Mouse (Mus musculus) telencephalon, adult 2 months (tissue): ENCODE measurements around the gene Pik3ca.

Experiments
- DNase-seq: peaks from one replicate; pipeline ENCODE4 v3.0.0-alpha.2; 2011; ENCODE audit warnings: low read depth, low spot score

Pik3ca gene

DNA sequence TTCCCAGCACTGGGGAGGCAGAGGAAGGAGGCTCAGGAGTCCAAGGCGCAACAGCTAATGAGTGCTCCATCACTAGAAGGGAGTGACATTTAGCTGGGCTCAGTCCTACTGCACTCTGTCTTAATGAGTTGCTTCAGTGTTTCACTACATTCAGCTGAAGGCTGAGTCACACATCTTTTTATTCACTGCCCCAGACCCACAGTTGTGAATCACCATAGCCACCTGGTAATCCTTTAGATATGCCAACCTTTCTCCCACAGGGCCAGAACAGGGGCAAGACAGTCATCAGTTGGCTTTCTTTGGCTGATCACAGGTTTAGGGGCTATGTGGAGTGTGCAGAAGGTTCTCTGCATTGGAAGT is 99.2 kb downstream of the Pik3ca start:
- no peak for DNase-seq

- DNase-seq = no peak
Observed at GRCm38 (mm10) chr3:32500346-32500745, 102.9 kb downstream of the Pik3ca start.

GRCm38 (mm10) chr3:32505841-32506240 is 108.4 kb downstream of the Pik3ca start:
- DNase-seq = no peak

DNA sequence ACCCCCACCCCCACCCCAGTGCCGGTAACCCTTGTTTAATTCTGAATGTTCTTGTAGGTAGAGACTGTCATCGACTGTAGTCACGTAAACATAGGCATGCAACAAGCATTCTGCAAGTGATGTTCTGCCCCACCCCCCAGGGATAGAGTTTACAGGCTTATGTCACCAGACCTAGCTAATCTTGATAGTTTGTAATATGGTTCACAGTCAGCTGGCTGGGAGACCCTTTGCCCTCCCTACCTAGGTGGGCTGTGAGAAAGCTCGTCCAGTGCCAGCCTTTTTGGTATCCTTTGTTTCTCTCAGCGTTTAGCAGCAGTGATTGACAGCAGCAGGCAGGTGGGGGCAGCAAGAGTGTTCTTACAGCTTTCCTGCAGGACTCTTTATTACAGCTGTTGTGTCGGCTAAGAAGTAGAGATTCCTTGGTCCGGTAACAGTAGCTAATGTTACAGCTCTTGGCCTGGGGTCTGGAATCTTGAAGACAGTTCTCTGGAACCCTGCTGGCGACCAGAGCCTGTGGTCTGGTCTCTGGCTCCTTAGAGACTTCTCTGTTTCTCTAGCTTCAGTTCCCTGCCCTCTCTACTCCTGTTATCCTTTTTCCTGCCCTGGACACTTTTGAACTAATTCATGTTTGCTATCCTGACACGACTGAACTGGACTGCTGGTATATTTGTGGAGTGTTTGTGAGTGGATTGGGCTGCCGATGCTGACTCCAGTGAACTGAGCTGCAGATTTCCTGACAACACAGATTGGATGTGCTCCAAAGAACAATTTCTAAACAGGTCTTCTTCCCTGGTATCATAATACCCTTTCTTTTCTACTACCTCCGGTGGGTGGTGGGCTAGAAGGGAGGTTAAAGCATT is 109.1 kb downstream of the Pik3ca start:
- no peak for DNase-seq

GRCm38 (mm10) chr3:32508666-32509324 is 111.3 kb downstream of the Pik3ca start:
- peak; percentile 58 for DNase-seq

DNA sequence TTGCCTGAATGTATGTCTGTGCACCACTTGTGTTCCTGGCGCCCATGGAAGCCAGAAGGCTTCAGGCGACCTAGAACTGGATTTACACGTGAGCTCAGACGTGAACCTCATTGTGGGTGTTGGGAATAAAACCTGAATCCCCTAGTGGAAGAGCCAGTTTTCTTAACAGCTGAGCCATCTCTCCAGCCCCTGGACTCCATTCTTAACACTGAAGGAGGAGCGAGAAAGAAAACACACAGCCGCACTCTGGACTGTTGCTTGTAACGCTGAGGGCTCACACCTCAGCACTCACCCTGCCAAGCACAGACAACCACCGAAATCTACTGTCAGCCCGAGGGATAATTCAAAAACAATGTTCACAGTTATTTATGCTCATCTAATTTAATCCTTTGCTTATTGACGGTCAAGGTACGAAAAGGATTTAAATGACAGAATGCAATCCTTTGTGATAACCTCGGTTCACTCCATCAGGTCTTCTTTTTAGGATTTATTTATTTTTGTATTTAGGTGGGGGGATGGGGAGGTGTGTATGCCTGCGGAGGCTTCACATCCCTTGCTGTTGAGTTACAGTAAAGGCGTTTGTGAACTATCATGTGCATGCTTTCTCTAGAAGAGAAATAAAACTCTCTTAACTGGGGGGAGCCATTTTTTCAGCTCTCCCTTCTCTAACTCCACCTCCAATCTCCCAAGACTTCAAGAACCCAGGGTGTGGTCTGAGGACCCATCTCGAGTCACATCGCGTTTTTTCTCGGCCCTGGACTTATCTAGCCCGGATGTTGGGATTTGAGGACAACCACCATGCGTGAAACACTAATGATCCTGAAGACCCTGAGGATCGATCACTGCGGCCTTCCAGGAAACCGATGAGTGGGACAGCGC is 112.3 kb downstream of the Pik3ca start, which contains the start of gene Zfp639:
TSS of gene Zfp639 (plus strand) at position 764 of the 879 bp plus-strand sequence.
- peak; percentile 28 for DNase-seq

DNA sequence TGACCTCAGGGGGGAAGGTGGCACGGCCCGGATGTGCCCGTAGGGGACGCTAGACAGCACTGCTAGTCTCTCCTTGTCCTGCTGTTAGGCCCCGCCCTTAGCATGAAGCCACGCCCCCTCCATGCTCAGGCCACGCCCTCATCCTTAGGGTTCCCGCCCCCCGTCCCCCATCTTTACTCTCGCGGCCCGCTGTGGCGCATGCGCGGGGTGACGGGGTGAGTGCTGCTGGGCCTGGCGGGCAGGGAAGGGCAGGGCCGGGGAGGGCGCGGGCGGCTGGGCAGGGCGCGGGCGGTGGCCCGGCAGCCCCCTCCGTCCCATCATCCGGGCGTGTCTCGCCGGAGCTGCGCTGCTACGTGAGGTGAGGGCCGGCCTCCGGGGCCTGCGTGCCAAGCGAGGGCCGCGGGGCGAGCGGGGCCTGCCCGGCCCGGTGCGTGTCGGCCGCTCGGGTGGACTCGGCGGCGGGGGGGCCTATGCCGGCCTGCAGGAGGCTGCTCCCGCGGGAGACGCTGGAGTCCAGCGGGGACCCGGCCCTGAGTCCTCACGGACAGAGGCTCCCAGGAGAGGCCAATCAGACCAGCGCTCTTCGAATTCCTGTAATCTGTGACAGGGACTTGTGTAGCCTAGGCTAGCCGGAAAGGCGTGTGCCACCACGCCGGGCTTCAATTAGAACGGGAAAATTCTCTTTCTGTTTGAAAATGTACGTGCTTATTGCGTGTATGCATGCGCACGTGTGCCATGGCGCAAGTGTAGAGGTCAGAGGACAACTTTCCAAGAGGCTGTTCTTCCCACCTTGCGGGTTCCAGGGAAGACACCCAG is 113.1 kb downstream of the Pik3ca start:
- DNase-seq = peak; percentile 73

DNA sequence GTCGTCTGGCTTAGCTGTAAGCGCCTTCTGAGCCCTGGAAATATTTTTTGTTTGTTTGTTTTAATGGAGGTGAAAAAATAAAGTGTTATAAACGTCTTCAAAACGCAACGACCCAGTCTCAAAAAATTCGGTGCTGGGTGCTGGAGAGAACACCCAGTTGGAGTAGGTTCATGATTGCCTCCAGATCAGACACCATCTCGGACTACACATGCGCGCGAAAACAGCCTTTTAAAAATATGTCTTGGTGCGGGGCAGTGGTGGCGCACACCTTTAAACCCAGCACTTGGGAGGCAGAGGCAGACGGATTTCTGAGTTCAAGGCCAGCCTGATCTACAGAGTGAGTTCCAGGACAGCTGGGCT is 113.7 kb downstream of the Pik3ca start:
- peak; percentile 10 for DNase-seq

GRCm38 (mm10) chr3:32512686-32513284 is 115.3 kb downstream of the Pik3ca start:
- DNase-seq = no peak

DNA sequence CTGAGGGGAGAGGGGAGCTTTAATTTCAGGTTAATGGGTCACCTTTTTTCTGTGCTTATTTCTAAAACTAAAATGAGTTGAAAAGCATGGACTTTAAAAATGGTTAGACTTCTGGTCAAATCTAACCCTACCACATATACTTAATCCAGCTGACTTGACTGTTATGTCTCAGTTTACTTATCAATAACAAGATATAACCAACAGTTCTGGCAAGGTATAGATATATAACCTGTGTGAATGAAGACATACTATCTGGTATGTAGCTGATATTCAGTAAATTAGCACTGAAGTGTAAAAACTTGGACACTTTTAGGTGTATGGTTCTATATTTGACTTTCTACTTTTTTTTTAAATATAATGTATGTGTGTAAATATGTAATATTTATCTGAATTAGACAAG is 116.1 kb downstream of the Pik3ca start:
- DNase-seq = no peak
